Mouse (Mus musculus) brown adipose tissue, adult 24 weeks (tissue): ENCODE results near the gene Col6a3. TPM values are rescaled to one million over a fixed set of nuclear protein-coding genes. Genes with fewer than 3 reads are reported as not detected.

Experiments used
- H3K27ac ChIP-seq: fragments of 200-500 bp; replicated peaks from 2 replicates; pipeline ENCODE4 v1.5.1; 2012; ENCODE audit warnings: low read depth, mild to moderate bottlenecking, low read length
- H3K4me1 ChIP-seq: fragments of 200-500 bp; 2 replicates; pipeline ENCODE4 v1.6.1; 2012; ENCODE audit warnings: low read length, mixed read lengths; ENCODE audit not compliant: control insufficient read depth, insufficient read depth, insufficient read length
- H3K4me3 ChIP-seq: fragments of 200-500 bp; 2 replicates; pipeline ENCODE4 v1.5.1; 2012; ENCODE audit warnings: low read depth, mild to moderate bottlenecking, low read length, moderate library complexity; ENCODE audit not compliant: insufficient read depth
- polyA plus RNA-seq: library from polyadenylated mRNA; stranded (reverse); fragments of >200 nt; gene quantifications from 2 replicates; pipeline ENCODE4 v1.2.4, GENCODE M21; 2012; ENCODE audit not compliant: missing spikeins, insufficient read depth, insufficient read length

Gene Col6a3
- polyA plus RNA-seq, 1 experiment, result 18.7 TPM

- Histone ChIP-seq H3K4me3 (no peak overlapping the region), H3K27ac (no peak overlapping the region)
Measured at GRCm38 (mm10) chr1:90722021-90722420, 121.8 kb downstream of the Col6a3 start.

GRCm38 (mm10) chr1:90720610-90721241 lies 123.0 kb downstream of the Col6a3 start:
- H3K4me3 ChIP-seq, result no peak overlapping the region
- no peaks in the 10 kb centered on the region for H3K4me1 ChIP-seq
- H3K27ac ChIP-seq, result no peak overlapping the region

More at GRCm38 (mm10) chr1:90722021-90722420, 121.8 kb downstream of the Col6a3 start:
- H3K4me1 ChIP-seq, result no peaks in the 10 kb centered on the region

GRCm38 (mm10) chr1:90718826-90719550 lies 124.8 kb downstream of the Col6a3 start:
- Histone ChIP-seq H3K4me3 (no peak overlapping the region), H3K27ac (no peak overlapping the region), H3K4me1 (no peaks in the 10 kb centered on the region)

GRCm38 (mm10) chr1:90716258-90716657 lies 127.5 kb downstream of the Col6a3 start:
- Histone ChIP-seq H3K4me1 (no peaks in the 10 kb centered on the region), H3K27ac (no peak overlapping the region), H3K4me3 (no peak overlapping the region)

Other genes starting within 250 kb of the Col6a3 start
- 48.4 and 61.4 TPM in 2 replicates for gene Cops8, start 241.0 kb downstream of the Col6a3 start, polyA plus RNA-seq
- 1.1 and 1.3 TPM in 2 replicates for gene Mlph, start 71.1 kb upstream of the Col6a3 start, polyA plus RNA-seq
- not detected in 2 replicates for gene Prlh, start 109.1 kb upstream of the Col6a3 start, polyA plus RNA-seq
- not detected in 2 replicates for gene Rab17, start 125.7 kb upstream of the Col6a3 start, polyA plus RNA-seq
- gene Lrrfip1, start 154.8 kb upstream of the Col6a3 start, polyA plus RNA-seq, result 11.7 and 13.8 TPM in 2 replicates